In genomic region chr9:117429217-117430105, GRCm38 (mm10) we compare ENCODE assay signal across 32 mouse cellular contexts.
DNase-seq lines count a peak whose midpoint lies in the region; ATAC-seq and TF ChIP-seq lines count a peak whose summit lies in the region.
"Had no signal": no experiment of that assay in that cellular context is flagged by ENCODE, and none has a peak within 500 bp of the region (broad histone marks: within the 10 kb centered on the region; RNA-seq: fewer than 3 reads in every experiment).

No protein-coding gene starts in this region.

- H3K27ac ChIP-seq in kidney, embryonic 14.5 days (ENCODE audit: low read depth, low read length): peak overlapping the region; percentile 26; the same call in 1 of the 2 replicates
- 0 out of 2 replicates have a peak overlapping the region, but pooled peaks have one; percentile 15 for H3K27ac ChIP-seq in lung, embryonic 14.5 days (ENCODE audit: low read depth)
- H3K27ac ChIP-seq: embryonic facial prominence, embryonic 10.5 days; embryonic facial prominence, embryonic 15.5 days; forebrain, embryonic 12.5 days; hindbrain, embryonic 13.5 days; limb, embryonic 12.5 days; liver, embryonic 12.5 days; midbrain, embryonic 13.5 days had no signal

- TF ChIP-seq CTCF in lung, embryonic 14.5 days (IDR thresholded peaks at IDR 0.05; ENCODE audit: low read depth): no peak

- no peaks in the 10 kb centered on the region for H3K36me3 ChIP-seq in kidney, embryonic 14.5 days (ENCODE audit: control insufficient read depth, insufficient read depth, low read length)
- H3K36me3 ChIP-seq in lung, embryonic 14.5 days (ENCODE audit: insufficient read depth): no peaks in the 10 kb centered on the region
- H3K36me3 ChIP-seq: embryonic facial prominence, embryonic 10.5 days; embryonic facial prominence, embryonic 15.5 days; forebrain, embryonic 12.5 days; heart, embryonic 12.5 days; hindbrain, embryonic 13.5 days; limb, embryonic 12.5 days; liver, embryonic 12.5 days; midbrain, embryonic 13.5 days had no signal

- H3K4me2 ChIP-seq in kidney, embryonic 14.5 days (replicated peaks; ENCODE audit: low read depth, low read length): no peak overlapping the region
- H3K4me2 ChIP-seq in lung, embryonic 14.5 days: no peak overlapping the region
- H3K4me2 ChIP-seq: embryonic facial prominence, embryonic 15.5 days; forebrain, embryonic 12.5 days; heart, embryonic 12.5 days; hindbrain, embryonic 13.5 days; limb, embryonic 12.5 days; liver, embryonic 12.5 days; midbrain, embryonic 13.5 days had no signal

- DNase-seq in kidney, postnatal 25 days: no peak
- peak; percentile 77 for DNase-seq in lung, embryonic 14.5 days
- DNase-seq in lung, postnatal 36 days: no peak
- DNase-seq in embryo, embryonic 10.5 days (ENCODE audit: low spot score): peak; percentile 7
- DNase-seq in forelimb bud, embryonic 11.5 days (ENCODE audit: low read depth, low spot score): peak; percentile 36
- DNase-seq in layer of hippocampus, postnatal 14 days (ENCODE audit: low spot score in 2 of 2): no peak
- DNase-seq in right cerebral cortex, postnatal 14 days: no peak
- DNase-seq: adrenal gland, postnatal 14 days; cerebellum, adult 11 months; cerebellum, adult 9-10 months; cerebellum, postnatal 36 days; gastrocnemius, postnatal 25 days; heart, adult 18-20 months; heart, postnatal 4 days; kidney, adult 2 months; layer of hippocampus, adult 9-11 months; liver, postnatal 0 days; lung, postnatal 4 days; spleen, adult 18-20 months; thymus, adult 2 months; thymus, postnatal 4 days had no signal

- no peak overlapping the region for H3K9ac ChIP-seq in kidney, embryonic 14.5 days (ENCODE audit: low read depth, low read length)
- no peak overlapping the region for H3K9ac ChIP-seq in lung, embryonic 14.5 days
- H3K9ac ChIP-seq: embryonic facial prominence, embryonic 15.5 days; forebrain, embryonic 12.5 days; heart, embryonic 12.5 days; hindbrain, embryonic 13.5 days; limb, embryonic 12.5 days; liver, embryonic 12.5 days; liver, postnatal 0 days; midbrain, embryonic 13.5 days had no signal

- H3K9me3 ChIP-seq in kidney, embryonic 14.5 days (ENCODE audit: control insufficient read depth, low read length): no peaks in the 10 kb centered on the region
- no peaks in the 10 kb centered on the region for H3K9me3 ChIP-seq in lung, embryonic 14.5 days (ENCODE audit: low read depth, low read length)
- H3K9me3 ChIP-seq: embryonic facial prominence, embryonic 10.5 days; embryonic facial prominence, embryonic 15.5 days; forebrain, embryonic 12.5 days; heart, embryonic 12.5 days; hindbrain, embryonic 13.5 days; limb, embryonic 12.5 days; liver, embryonic 12.5 days; midbrain, embryonic 13.5 days had no signal

- H3K4me1 ChIP-seq in kidney, embryonic 14.5 days (ENCODE audit: control insufficient read depth, insufficient read depth, low read length): no peaks in the 10 kb centered on the region
- no peaks in the 10 kb centered on the region for H3K4me1 ChIP-seq in lung, embryonic 14.5 days (ENCODE audit: insufficient read depth)
- H3K4me1 ChIP-seq: embryonic facial prominence, embryonic 10.5 days; embryonic facial prominence, embryonic 15.5 days; forebrain, embryonic 12.5 days; heart, embryonic 12.5 days; hindbrain, embryonic 13.5 days; limb, embryonic 12.5 days; liver, embryonic 12.5 days; megakaryocyte, embryonic 14.5 days; midbrain, embryonic 13.5 days had no signal

- 61% methylated on average over 7 of the region's 7 CpGs for WGBS in kidney, embryonic 14.5 days
- WGBS in lung, embryonic 14.5 days: 52% methylated on average over 7 of the region's 7 CpGs

- no peak overlapping the region for H3K4me3 ChIP-seq in kidney, embryonic 14.5 days (ENCODE audit: low read length)
- H3K4me3 ChIP-seq in lung, embryonic 14.5 days (ENCODE audit: low read depth, low read length): no peak overlapping the region
- H3K4me3 ChIP-seq: embryonic facial prominence, embryonic 10.5 days; embryonic facial prominence, embryonic 15.5 days; forebrain, embryonic 12.5 days; heart, embryonic 12.5 days; hindbrain, embryonic 13.5 days; limb, embryonic 12.5 days; liver, embryonic 12.5 days; megakaryocyte, embryonic 14.5 days; midbrain, embryonic 13.5 days had no signal

- no peaks in the 10 kb centered on the region for H3K27me3 ChIP-seq in kidney, embryonic 14.5 days (ENCODE audit: control insufficient read depth, insufficient read depth, low read length)
- no peaks in the 10 kb centered on the region for H3K27me3 ChIP-seq in lung, embryonic 14.5 days (ENCODE audit: insufficient read depth, low read length)
- H3K27me3 ChIP-seq: embryonic facial prominence, embryonic 15.5 days; forebrain, embryonic 12.5 days; heart, embryonic 12.5 days; hindbrain, embryonic 13.5 days; limb, embryonic 12.5 days; liver, embryonic 12.5 days; megakaryocyte, embryonic 14.5 days; midbrain, embryonic 13.5 days had no signal

- peak; percentile 92 for ATAC-seq in kidney, embryonic 14.5 days (ENCODE audit: low FRiP score, low TSS enrichment)
- ATAC-seq in lung, embryonic 14.5 days (ENCODE audit: insufficient read depth): peak; percentile 95
- ATAC-seq: CD4-positive, CD25-positive, alpha-beta regulatory T cell, adult 4 months; liver, embryonic 12.5 days; liver, postnatal 0 days; midbrain, embryonic 13.5 days had no signal

Comparison
In these comparisons a context has a peak if more than half of its experiments do, and no peak if none do; other contexts are left out.
1. DNase-seq: peak in lung, embryonic 14.5 days (single experiment), embryo, embryonic 10.5 days (single experiment) and forelimb bud, embryonic 11.5 days (single experiment); none in kidney, postnatal 25 days (0 of 2), lung, postnatal 36 days (single experiment), layer of hippocampus, postnatal 14 days (0 of 2) and right cerebral cortex, postnatal 14 days (single experiment).